Mouse (Mus musculus): ENCODE measurements around the gene Fscn1. TPM values are rescaled to one million over a fixed set of nuclear protein-coding genes. Genes with fewer than 3 reads are reported as not detected.
A peak's percentile ranks its signal among the peaks of the same experiment; 100 is the strongest.

The Fscn1 gene
- polyA plus RNA-seq, 1 experiment from 2014 or later: 230 TPM

DNA sequence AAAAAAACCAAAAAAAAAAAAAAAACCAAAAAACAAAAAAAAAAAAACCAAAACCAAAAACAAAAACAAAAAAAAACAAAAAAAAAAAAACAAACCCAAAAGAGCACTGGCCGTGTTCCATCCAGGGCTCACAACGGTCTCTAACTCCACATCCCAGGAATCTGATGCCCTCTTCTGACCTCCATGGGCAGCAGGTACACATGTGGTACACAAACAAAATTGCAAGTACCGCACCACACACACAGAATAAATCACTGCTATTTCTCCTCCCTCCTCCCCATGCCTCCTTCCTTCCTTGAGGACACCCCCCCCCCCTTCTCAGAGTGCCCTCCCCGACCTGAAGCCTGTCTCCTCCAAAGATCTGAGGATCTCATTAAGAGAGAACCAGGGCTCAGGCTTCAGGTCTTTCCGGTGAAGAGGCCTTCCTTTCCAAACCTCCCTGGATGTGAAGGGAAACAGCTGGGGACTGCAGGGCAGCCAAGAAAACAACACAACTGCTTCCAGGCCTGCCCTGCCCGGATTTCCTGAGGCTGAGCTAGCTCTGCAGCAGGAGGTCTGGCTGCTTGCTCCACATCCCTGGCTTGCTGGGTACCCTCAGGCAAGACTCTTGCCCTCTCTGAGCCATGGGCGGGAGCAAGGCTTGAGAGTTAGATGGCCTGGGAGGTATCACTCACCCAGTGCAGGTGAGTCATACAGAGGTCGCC lies 15.0 kb upstream of the Fscn1 start:
- 52% methylated on average over 8 of the region's 8 CpGs for WGBS
- Histone ChIP-seq H3K27me3 (replicated peaks; ENCODE audit: control insufficient read depth, insufficient read depth, low read length) (no peaks in the 10 kb centered on the region), H3K9ac (ENCODE audit: low read length) (no peak overlapping the region), H3K27ac (ENCODE audit: low read depth) (no peak overlapping the region), H3K4me2 (ENCODE audit: low read length) (no peak overlapping the region), H3K4me1 (replicated peaks; ENCODE audit: control insufficient read depth, insufficient read depth, low read length) (no peaks in the 10 kb centered on the region; the same call in 1 of the 2 replicates), H3K36me3 (ENCODE audit: control insufficient read depth, insufficient read depth, low read length) (no peaks in the 10 kb centered on the region), H3K9me3 (ENCODE audit: control insufficient read depth, low read length) (no peaks in the 10 kb centered on the region), H3K4me3 (ENCODE audit: low read depth, low read length) (no peak overlapping the region)
- DNase-seq (ENCODE audit: low spot score) (peak; percentile 61), ATAC-seq (replicated peaks; ENCODE audit: low FRiP score, low TSS enrichment, low read depth) (0 out of 2 replicates have a peak, but pooled peaks have one; percentile 21)

DNA sequence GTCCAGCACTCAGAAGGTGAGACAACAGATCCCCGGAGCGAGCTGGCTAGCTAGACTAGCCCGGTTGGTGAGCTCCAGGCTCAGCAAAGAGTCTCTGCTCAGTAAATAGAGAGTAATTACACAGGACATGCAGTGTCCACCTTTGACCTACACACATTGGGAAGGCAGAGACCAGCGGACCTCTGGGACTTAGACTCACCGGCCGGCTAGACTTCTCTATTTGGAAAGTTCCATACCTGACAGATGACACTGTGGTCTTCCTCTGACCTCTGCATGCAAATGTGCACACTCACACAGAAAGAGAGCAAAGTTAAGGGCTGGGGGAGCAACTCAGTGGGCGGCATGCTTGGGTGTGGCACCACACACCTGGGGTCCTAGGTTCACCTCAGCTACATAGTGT lies 12.7 kb upstream of the Fscn1 start:
- Histone ChIP-seq H3K27ac (ENCODE audit: low read depth) (no peak overlapping the region), H3K9me3 (ENCODE audit: control insufficient read depth, low read length) (no peaks in the 10 kb centered on the region), H3K4me2 (ENCODE audit: low read length) (no peak overlapping the region), H3K27me3 (replicated peaks; ENCODE audit: control insufficient read depth, insufficient read depth, low read length) (no peaks in the 10 kb centered on the region), H3K4me3 (ENCODE audit: low read depth, low read length) (no peak overlapping the region), H3K36me3 (ENCODE audit: control insufficient read depth, insufficient read depth, low read length) (no peaks in the 10 kb centered on the region), H3K4me1 (replicated peaks; ENCODE audit: control insufficient read depth, insufficient read depth, low read length) (no peaks in the 10 kb centered on the region; the same call in 1 of the 2 replicates), H3K9ac (ENCODE audit: low read length) (no peak overlapping the region)
- 55% methylated on average over 7 of the region's 7 CpGs for WGBS
- ATAC-seq (replicated peaks; ENCODE audit: low FRiP score, low TSS enrichment, low read depth) (no peak), DNase-seq (ENCODE audit: low spot score) (no peak)

DNA sequence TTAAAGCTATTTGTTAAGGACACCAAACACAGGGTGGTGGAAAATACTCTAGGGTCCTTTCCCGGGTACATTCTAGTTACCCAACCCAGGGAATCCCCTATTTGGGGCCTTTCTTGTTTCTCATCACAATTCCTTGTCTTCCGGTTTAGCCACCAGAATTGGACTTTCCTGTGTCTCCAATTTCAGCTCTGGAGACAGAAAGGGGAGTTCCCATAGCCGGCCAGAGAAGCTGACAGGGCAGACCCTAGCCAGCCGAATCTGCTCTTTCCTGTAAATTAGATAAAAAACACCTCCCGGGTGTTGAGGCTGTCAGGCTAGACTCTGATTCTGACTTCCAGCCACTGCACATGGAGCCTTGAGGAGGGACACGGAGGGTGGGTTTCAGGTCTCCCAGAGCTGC lies 10.6 kb upstream of the Fscn1 start:
- Histone ChIP-seq H3K4me1 (replicated peaks; ENCODE audit: control insufficient read depth, insufficient read depth, low read length) (no peaks in the 10 kb centered on the region; the same call in 1 of the 2 replicates), H3K9me3 (ENCODE audit: control insufficient read depth, low read length) (no peaks in the 10 kb centered on the region), H3K27ac (ENCODE audit: low read depth) (no peak overlapping the region), H3K27me3 (replicated peaks; ENCODE audit: control insufficient read depth, insufficient read depth, low read length) (no peaks in the 10 kb centered on the region), H3K4me2 (ENCODE audit: low read length) (no peak overlapping the region), H3K36me3 (ENCODE audit: control insufficient read depth, insufficient read depth, low read length) (no peaks in the 10 kb centered on the region), H3K4me3 (ENCODE audit: low read depth, low read length) (no peak overlapping the region), H3K9ac (ENCODE audit: low read length) (no peak overlapping the region)
- no peak for DNase-seq (ENCODE audit: low spot score)
- ATAC-seq (replicated peaks; ENCODE audit: low FRiP score, low TSS enrichment, low read depth): no peak
- WGBS: 37% methylated on average over 6 of the region's 6 CpGs

DNA sequence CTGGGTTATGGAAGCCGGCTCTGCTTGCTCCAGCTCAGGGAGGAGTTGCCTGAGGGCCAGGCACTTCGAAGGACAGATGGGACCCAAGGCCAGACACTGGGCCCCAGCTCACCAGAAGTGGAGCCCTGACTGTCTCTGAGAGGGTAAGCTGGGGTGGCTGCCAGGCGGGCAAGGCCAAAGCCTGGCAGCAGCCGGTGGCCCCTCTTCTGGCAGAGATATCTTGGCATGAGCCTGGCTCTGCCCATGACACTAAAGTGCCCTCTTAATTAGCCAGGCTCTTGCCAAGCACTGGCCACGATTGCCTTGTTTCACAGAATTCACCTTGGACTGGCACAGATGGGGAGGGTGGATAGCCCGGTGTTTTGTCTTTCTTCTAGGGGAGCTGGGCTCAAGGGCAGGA lies 9.7 kb upstream of the Fscn1 start:
- Histone ChIP-seq H3K27ac (ENCODE audit: low read depth) (no peak overlapping the region), H3K9me3 (ENCODE audit: control insufficient read depth, low read length) (no peaks in the 10 kb centered on the region), H3K36me3 (ENCODE audit: control insufficient read depth, insufficient read depth, low read length) (no peaks in the 10 kb centered on the region), H3K9ac (ENCODE audit: low read length) (no peak overlapping the region), H3K4me2 (ENCODE audit: low read length) (no peak overlapping the region), H3K27me3 (replicated peaks; ENCODE audit: control insufficient read depth, insufficient read depth, low read length) (no peaks in the 10 kb centered on the region), H3K4me1 (replicated peaks; ENCODE audit: control insufficient read depth, insufficient read depth, low read length) (no peaks in the 10 kb centered on the region; the same call in 1 of the 2 replicates), H3K4me3 (ENCODE audit: low read depth, low read length) (no peak overlapping the region)
- ATAC-seq (replicated peaks; ENCODE audit: low FRiP score, low TSS enrichment, low read depth) (no peak), DNase-seq (ENCODE audit: low spot score) (no peak)
- WGBS: 84% methylated on average over 6 of the region's 6 CpGs

DNA sequence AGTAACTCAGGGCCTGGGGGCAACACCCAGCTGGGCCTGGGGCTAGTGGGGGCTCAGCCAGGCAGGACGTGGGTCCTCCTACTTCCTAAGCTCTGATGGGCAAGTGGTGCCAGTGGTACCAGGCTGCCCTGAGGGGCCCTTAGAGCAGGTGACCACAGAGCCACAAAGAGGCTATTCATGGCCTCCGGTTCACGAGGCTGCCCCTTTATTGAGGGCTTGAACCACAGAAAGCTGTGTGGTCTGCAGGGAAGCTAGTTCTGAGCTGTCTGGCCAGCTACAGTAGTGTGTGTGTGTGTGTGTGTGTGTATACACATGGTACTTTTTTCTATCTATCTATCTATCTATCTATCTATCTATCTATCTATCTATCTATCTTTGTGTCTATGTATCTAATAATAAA lies 6.5 kb upstream of the Fscn1 start:
- WGBS: 75% methylated on average over 3 of the region's 3 CpGs
- no peaks in the 10 kb centered on the region for H3K27me3 ChIP-seq (replicated peaks; ENCODE audit: control insufficient read depth, insufficient read depth, low read length)
- H3K36me3 ChIP-seq (ENCODE audit: control insufficient read depth, insufficient read depth, low read length): no peaks in the 10 kb centered on the region
- no peak overlapping the region for H3K4me2 ChIP-seq (ENCODE audit: low read length)
- H3K4me3 ChIP-seq (ENCODE audit: low read depth, low read length): no peak overlapping the region
- H3K9me3 ChIP-seq (ENCODE audit: control insufficient read depth, low read length): no peaks in the 10 kb centered on the region
- no peak for ATAC-seq (replicated peaks; ENCODE audit: low FRiP score, low TSS enrichment, low read depth)
- no peak overlapping the region for H3K27ac ChIP-seq (ENCODE audit: low read depth)
- no peak overlapping the region for H3K9ac ChIP-seq (ENCODE audit: low read length)
- no peaks in the 10 kb centered on the region; the same call in 1 of the 2 replicates for H3K4me1 ChIP-seq (replicated peaks; ENCODE audit: control insufficient read depth, insufficient read depth, low read length)
- DNase-seq (ENCODE audit: low spot score): no peak

DNA sequence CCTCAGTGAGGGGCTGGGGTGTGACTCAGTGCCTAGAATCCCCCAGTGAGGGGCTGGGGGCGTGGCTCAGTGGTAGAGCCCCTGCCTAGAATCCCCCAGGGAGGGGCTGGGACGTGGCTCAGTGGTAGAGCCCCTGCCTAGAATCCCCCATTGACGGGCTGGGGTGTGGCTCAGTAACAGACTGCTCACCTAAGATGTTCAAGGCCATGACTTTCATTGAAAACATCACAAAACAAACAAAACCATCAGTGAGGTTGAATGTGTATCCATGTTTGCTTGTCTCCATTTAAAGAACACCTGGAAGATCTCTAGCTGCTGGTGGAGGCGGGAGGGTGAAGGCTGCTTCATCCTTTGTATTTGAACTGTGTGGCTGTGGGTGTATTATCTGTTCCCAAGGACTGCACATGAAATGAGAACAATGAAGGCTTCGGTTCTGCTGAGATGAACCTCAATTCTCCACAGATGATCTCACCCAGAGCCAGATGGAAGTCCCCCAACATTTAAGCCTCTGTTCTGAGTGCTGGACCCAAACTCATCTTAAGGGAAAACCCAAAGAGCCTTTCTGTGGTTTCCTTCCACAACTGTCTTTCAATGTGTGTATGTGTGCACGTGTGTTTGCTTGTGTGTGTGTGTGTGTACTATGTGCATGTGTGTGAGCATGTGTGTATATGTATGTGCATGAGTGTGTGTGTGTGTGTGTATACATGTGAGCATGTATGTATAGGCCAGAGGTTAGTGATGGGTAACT lies 3.0 kb upstream of the Fscn1 start:
- H3K36me3 ChIP-seq (ENCODE audit: control insufficient read depth, insufficient read depth, low read length): no peaks in the 10 kb centered on the region
- DNase-seq (ENCODE audit: low spot score): no peak
- no peaks in the 10 kb centered on the region for H3K9me3 ChIP-seq (ENCODE audit: control insufficient read depth, low read length)
- no peak overlapping the region for H3K4me3 ChIP-seq (ENCODE audit: low read depth, low read length)
- no peak overlapping the region for H3K4me2 ChIP-seq (ENCODE audit: low read length)
- H3K4me1 ChIP-seq (replicated peaks; ENCODE audit: control insufficient read depth, insufficient read depth, low read length): peaks cover 6% of the 10 kb centered on the region; the same call in 1 of the 2 replicates
- no peak overlapping the region for H3K27ac ChIP-seq (ENCODE audit: low read depth)
- H3K27me3 ChIP-seq (replicated peaks; ENCODE audit: control insufficient read depth, insufficient read depth, low read length): no peaks in the 10 kb centered on the region
- 57% methylated on average over 6 of the region's 6 CpGs for WGBS
- ATAC-seq (replicated peaks; ENCODE audit: low FRiP score, low TSS enrichment, low read depth): no peak
- no peak overlapping the region for H3K9ac ChIP-seq (ENCODE audit: low read length)

DNA sequence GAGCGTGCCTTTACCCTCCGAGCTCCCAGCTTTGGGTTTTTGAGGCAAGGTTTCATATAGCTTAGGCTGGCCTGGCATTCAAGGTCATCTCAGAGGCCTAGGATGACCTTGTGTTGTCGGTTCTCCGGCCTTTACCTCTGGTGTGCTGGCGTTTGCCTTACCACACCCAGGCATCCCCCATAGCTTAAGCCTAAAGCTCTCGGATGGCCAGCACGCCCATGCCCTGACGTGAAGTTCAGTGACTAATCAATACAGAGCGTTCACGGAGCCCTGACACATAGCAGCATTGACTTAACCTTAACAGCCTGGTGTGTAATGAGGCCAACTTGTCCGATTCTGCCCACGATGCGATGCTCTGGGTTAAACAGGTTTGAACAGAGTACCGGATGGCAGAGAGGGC lies 1.7 kb upstream of the Fscn1 start:
- DNase-seq (ENCODE audit: low spot score): no peak
- no peak overlapping the region for H3K27ac ChIP-seq (ENCODE audit: low read depth)
- H3K9me3 ChIP-seq (ENCODE audit: control insufficient read depth, low read length): no peaks in the 10 kb centered on the region
- WGBS: 89% methylated on average over 14 of the region's 14 CpGs
- no peaks in the 10 kb centered on the region for H3K36me3 ChIP-seq (ENCODE audit: control insufficient read depth, insufficient read depth, low read length)
- no peak overlapping the region for H3K9ac ChIP-seq (ENCODE audit: low read length)
- no peak overlapping the region for H3K4me3 ChIP-seq (ENCODE audit: low read depth, low read length)
- H3K27me3 ChIP-seq (replicated peaks; ENCODE audit: control insufficient read depth, insufficient read depth, low read length): no peaks in the 10 kb centered on the region
- H3K4me1 ChIP-seq (replicated peaks; ENCODE audit: control insufficient read depth, insufficient read depth, low read length): peaks cover 9% of the 10 kb centered on the region; the same call in 1 of the 2 replicates
- no peak overlapping the region for H3K4me2 ChIP-seq (ENCODE audit: low read length)
- ATAC-seq (replicated peaks; ENCODE audit: low FRiP score, low TSS enrichment, low read depth): no peak

DNA sequence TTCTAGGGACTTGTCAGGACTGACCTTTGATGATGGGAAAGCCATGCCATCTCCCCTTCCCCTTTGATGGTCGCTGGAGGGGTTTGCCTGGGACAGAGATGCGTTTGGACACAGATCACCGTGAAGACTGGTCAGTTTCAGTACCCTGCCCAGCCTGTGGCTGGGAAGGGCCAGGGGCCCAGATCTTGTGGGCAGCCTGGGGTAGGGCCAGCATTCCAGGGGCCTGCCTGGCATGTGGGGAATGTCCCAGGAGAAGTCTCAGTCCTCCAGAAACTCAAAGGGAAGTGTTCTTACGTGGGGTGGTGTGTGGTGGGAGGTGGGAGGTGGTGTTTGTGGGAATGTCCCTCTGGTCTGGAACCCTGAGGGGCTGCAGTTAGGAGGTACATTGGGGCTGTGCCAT lies 987 bp upstream of the Fscn1 start:
- Histone ChIP-seq H3K9ac (ENCODE audit: low read length) (no peak overlapping the region), H3K36me3 (ENCODE audit: control insufficient read depth, insufficient read depth, low read length) (0 out of 2 replicates have a peak, but pooled peaks cover 3% of the 10 kb centered on the region), H3K4me3 (ENCODE audit: low read depth, low read length) (no peak overlapping the region), H3K27ac (ENCODE audit: low read depth) (no peak overlapping the region), H3K4me1 (replicated peaks; ENCODE audit: control insufficient read depth, insufficient read depth, low read length) (peaks cover 16% of the 10 kb centered on the region), H3K4me2 (ENCODE audit: low read length) (no peak overlapping the region), H3K27me3 (replicated peaks; ENCODE audit: control insufficient read depth, insufficient read depth, low read length) (no peaks in the 10 kb centered on the region), H3K9me3 (ENCODE audit: control insufficient read depth, low read length) (no peaks in the 10 kb centered on the region)
- WGBS: 81% methylated on average over 4 of the region's 4 CpGs
- no peak for ATAC-seq (replicated peaks; ENCODE audit: low FRiP score, low TSS enrichment, low read depth)
- DNase-seq (ENCODE audit: low spot score): no peak
